ENCODE assay signal across 8 mouse cellular contexts in the genomic region with DNA sequence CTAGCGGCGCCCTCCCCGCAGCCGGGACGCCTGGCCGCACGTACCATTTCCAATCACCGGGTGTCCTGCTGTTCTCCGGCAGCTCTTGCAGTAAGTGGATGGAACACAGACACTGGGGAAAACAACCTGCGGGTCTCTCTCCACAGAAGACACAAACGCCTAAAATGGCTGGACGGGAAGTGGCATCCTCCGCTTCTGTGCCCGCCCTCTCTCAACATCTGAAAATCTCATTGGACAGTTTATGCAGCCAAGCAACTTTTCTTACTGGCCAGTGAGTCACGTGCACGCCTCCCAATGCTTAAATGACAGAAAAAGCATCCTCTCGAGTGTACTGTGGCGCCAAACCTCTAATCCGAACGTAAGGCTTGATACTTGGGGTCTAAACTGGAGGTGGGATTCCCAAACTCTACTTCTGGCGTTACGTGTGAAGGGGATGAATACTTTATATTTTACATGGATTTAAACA. TPM values are rescaled to one million over a fixed set of nuclear protein-coding genes. Genes with fewer than 3 reads are reported as not detected.
DNase-seq lines count a peak whose midpoint lies in the region; ATAC-seq and TF ChIP-seq lines count a peak whose summit lies in the region.

A gene (minus strand): TSS at position 194 of the 466 bp plus-strand sequence.

- TF ChIP-seq CTCF in gastrocnemius, adult 2 months (IDR thresholded peaks at IDR 0.05): no peak
- TF ChIP-seq CTCF in hindbrain, postnatal 0 days (IDR thresholded peaks at IDR 0.05; ENCODE audit: low read depth): no peak
- TF ChIP-seq CTCF in left cerebral cortex, adult 2 months (IDR thresholded peaks at IDR 0.05): no peak

- H3K27me3 ChIP-seq in hindbrain, postnatal 0 days (ENCODE audit: insufficient read depth, low read length): no peaks in the 10 kb centered on the region

- H3K36me3 ChIP-seq in hindbrain, postnatal 0 days (ENCODE audit: insufficient read depth, low read length): no peaks in the 10 kb centered on the region; the same call in 1 of the 2 replicates

- peak within 1 kb of the TSS; percentile 89 for H3K9ac ChIP-seq in hindbrain, postnatal 0 days (replicated peaks; ENCODE audit: low read length)

- no peaks in the 10 kb centered on the region for H3K9me3 ChIP-seq in hindbrain, postnatal 0 days (ENCODE audit: low read length)

- H3K4me3 ChIP-seq in gastrocnemius, adult 2 months: peak within 1 kb of the TSS; percentile 91
- peak within 1 kb of the TSS; percentile 73 for H3K4me3 ChIP-seq in hindbrain, postnatal 0 days (ENCODE audit: low read length)
- peak within 1 kb of the TSS; percentile 77 for H3K4me3 ChIP-seq in left cerebral cortex, adult 2 months

- intact Hi-C loops in gastrocnemius, adult 2 months (cut with DNase I): loop anchor here (5.0 to 10.0 kb wide), 2 partner anchors 39 to 297 kb away; a partner anchor contains a TSS
- intact Hi-C loops in left cerebral cortex, adult 2 months (cut with DNase I): no loop called here

- peak; percentile 99 for ATAC-seq in common myeloid progenitor, adult 5-6 weeks (replicated peaks; ENCODE audit: low read depth, poor library complexity, severe bottlenecking)
- ATAC-seq in hindbrain, postnatal 0 days: peak; percentile 99
- peak; percentile 98 for ATAC-seq in megakaryocyte, adult 5-6 weeks (ENCODE audit: poor library complexity, severe bottlenecking)

- peaks cover 16% of the 10 kb centered on the region for H3K4me1 ChIP-seq in hindbrain, postnatal 0 days (ENCODE audit: insufficient read depth, low read length)

- WGBS in hindbrain, postnatal 0 days: under 1% methylated on average over 22 of the region's 22 CpGs

- H3K4me2 ChIP-seq in hindbrain, postnatal 0 days (ENCODE audit: low read depth, low read length): peak within 1 kb of the TSS; percentile 71

- H3K27ac ChIP-seq in gastrocnemius, adult 2 months: peak within 1 kb of the TSS; percentile 96
- peak within 1 kb of the TSS; percentile 93 for H3K27ac ChIP-seq in hindbrain, postnatal 0 days
- peak within 1 kb of the TSS; percentile 94 for H3K27ac ChIP-seq in left cerebral cortex, adult 2 months

- peak; percentile 95 for DNase-seq in ZHBTc4 (ENCODE audit: low read depth, low spot score)
- DNase-seq in gastrocnemius, adult 2 months: peak; percentile 88
- peak; percentile 95 for DNase-seq in hindbrain, postnatal 0 days (ENCODE audit: low spot score)
- DNase-seq in left cerebral cortex, adult 2 months (ENCODE audit: extremely low spot score in 1 of 2, low spot score in 2 of 2): peak; percentile 79 to 88
- DNase-seq in right cerebral cortex, adult 2 months (ENCODE audit: low spot score in 2 of 2): peak; percentile 91 to 93
- DNase-seq in urinary bladder, postnatal 14 days (ENCODE audit: low spot score): peak; percentile 86

RNA-seq across cellular contexts. Expression of the gene that starts here (rescaled TPM):
- total RNA-seq in common myeloid progenitor, adult 5-6 weeks (2017): 29.4 and 38.3 TPM in 2 replicates
- 10 to 100 TPM; 25.0 to 25.9 TPM for total RNA-seq in gastrocnemius, adult 2 months (2021)
- total RNA-seq in hindbrain, postnatal 0 days (2014; rRNA removed): 29.2 and 34.0 TPM in 2 replicates
- polyA plus RNA-seq in hindbrain, postnatal 0 days (2015; fragmentation: Nextera tagmentation; extraction: Ambion mirVana): 42.1 and 44.4 TPM in 2 replicates
- 10 to 100 TPM; 82.0 to 84.9 TPM for total RNA-seq in left cerebral cortex, adult 2 months (2021)
- total RNA-seq in megakaryocyte, adult 5-6 weeks (2015): 45.8 and 49.6 TPM in 2 replicates
- 26.5 and 29.9 TPM in 2 replicates for total RNA-seq in megakaryocyte, adult 5-6 weeks (2017)

Comparison
In these comparisons a context has a peak if more than half of its experiments do, and no peak if none do; other contexts are left out.
1. Peak in every context shown above with its lines: DNase-seq, ATAC-seq, H3K4me3 ChIP-seq and H3K27ac ChIP-seq.